Mouse (Mus musculus) embryo, embryonic 10.5 days (tissue): Measurements from ENCODE around the gene Hoxa3.

Experiments used
- DNase-seq: peaks from one replicate; pipeline ENCODE4 v3.0.0-alpha.2; 2015; ENCODE audit warnings: low spot score

The Hoxa3 gene

DNA sequence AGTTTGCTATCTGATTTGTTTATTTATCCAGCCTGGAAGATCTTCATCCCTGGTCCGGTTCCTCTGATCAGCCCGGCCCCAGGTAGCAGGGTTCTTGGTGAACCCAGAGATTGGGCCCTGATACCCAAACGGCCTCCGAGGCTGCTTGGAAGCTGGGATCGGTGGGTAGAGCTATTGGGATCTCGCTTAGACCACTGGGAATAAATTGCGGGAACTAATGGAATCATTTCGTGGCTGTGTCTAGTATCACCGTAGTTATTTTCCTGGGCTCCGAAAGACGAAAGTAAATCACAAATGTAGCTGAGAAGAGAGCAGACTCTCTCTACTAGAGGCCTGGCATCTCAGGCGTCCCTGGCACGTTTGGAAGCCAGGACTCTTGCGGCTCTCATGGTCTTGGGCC lies 7.9 kb downstream of the Hoxa3 start:
- DNase-seq, result no peak

GRCm38 (mm10) chr6:52204050-52204752 lies 8.9 kb downstream of the Hoxa3 start, which contains the start of gene Hoxa5:
Hoxa5 (minus strand) TSS chr6:52204587.
- peak; percentile 93 for DNase-seq

- no peak for DNase-seq
Measured at GRCm38 (mm10) chr6:52203371-52204049, 9.6 kb downstream of the Hoxa3 start.

DNA sequence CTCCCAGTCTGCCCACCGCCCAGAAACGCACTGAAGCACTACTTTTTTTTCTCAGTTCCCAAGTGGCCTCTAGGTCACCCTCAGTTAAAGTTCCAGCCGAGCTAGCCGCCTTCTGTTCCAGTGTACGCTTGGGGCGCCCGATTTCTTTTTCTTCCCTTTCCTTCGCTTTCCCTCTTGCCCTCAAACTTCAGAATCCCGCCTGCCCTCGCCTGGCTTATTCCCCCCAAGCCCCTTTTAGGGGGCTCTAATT lies 10.1 kb downstream of the Hoxa3 start:
- DNase-seq, result no peak

- no peak for DNase-seq
Measured at GRCm38 (mm10) chr6:52202362-52203120, 10.6 kb downstream of the Hoxa3 start.

GRCm38 (mm10) chr6:52201269-52201668 lies 11.9 kb downstream of the Hoxa3 start:
- no peak for DNase-seq

GRCm38 (mm10) chr6:52200751-52201250 lies 12.3 kb downstream of the Hoxa3 start:
- no peak for DNase-seq

GRCm38 (mm10) chr6:52200073-52200750 lies 12.9 kb downstream of the Hoxa3 start:
- no peak for DNase-seq

- peak; percentile 85 for DNase-seq
Measured at GRCm38 (mm10) chr6:52197271-52197670, 15.9 kb downstream of the Hoxa3 start.

GRCm38 (mm10) chr6:52196811-52197210 lies 16.3 kb downstream of the Hoxa3 start:
- DNase-seq, result no peak

- DNase-seq, result peak; percentile 84
Measured at GRCm38 (mm10) chr6:52194690-52195089, 18.4 kb downstream of the Hoxa3 start.

DNA sequence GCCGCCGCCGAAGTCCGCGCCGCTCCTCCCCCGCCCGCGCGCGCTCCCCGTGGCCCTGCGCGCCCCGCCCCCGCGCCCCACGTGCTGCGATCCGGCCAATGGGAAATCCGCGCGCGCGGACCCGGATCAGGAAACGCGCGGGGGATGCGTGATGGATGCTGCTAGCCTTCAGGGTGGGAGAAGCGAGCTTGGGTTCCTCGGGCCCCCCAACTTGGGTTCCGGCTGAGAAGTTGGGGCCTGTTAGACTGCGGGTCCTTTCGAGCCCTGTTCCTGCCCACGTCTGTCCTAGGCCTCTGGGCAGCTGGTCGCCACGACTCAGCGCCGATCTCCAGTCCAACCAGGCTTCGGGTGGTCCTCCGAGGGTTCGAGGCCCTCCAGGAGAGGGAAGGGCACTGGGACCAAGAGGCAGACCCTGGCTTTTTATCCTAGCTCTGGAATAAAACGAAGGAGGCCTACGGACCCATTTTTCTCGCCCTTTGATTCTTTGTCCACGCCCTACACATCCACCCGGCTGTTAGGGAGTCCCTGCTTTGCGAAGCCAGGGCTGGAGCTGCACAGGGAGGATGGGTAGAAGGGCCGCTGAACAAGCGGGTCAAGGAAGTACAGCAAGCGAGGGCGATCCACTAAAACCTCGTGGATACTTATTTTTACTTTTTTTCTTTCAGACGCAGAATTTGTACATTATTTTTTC lies 21.1 kb downstream of the Hoxa3 start:
- peak; percentile 90 for DNase-seq

GRCm38 (mm10) chr6:52190906-52191810 lies 22.0 kb downstream of the Hoxa3 start, which contains the start of gene Hoxa4:
Hoxa4 (minus strand) TSS chr6:52191753.
- DNase-seq, result peak; percentile 85

DNA sequence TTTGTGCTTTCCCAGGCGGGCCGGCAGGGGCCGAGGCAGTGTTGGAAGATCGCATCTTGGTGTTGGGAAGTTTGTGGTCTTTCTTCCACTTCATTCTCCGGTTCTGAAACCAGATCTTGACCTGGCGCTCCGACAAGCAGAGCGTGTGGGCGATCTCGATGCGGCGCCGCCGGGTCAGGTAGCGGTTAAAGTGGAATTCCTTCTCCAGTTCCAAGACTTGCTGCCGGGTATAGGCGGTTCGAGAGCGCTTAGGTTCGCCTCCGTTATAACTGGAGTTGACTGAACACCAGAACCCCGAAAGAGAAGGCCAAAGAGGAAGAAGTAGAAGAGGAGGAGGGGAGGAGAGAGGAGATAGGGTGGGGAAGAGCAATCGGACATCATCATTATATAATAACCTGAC lies 22.7 kb downstream of the Hoxa3 start:
- no peak for DNase-seq

DNA sequence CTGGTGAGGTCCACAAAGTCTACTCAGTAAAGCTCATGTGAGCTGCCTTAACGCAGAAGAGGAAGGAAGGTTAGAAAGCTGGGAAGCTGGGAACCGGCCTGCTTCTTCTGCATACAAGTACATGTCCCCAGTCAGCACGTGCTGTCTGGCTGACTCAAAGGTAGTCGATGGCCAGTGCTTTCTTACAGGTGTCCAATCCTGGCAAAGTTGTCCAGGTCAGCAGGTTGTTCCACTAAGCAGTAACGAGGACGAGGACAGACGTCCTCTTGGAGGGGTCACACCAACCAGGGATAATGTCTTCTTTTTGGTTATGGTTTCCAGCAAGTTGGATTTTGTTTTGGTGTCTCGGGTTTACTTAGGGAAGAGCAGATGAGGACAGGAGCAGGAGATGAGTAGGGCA lies 23.2 kb downstream of the Hoxa3 start:
- no peak for DNase-seq

- no peak for DNase-seq
Measured at GRCm38 (mm10) chr6:52189172-52189591, 24.0 kb downstream of the Hoxa3 start.

GRCm38 (mm10) chr6:52186500-52186899 lies 26.6 kb downstream of the Hoxa3 start:
- no peak for DNase-seq

DNA sequence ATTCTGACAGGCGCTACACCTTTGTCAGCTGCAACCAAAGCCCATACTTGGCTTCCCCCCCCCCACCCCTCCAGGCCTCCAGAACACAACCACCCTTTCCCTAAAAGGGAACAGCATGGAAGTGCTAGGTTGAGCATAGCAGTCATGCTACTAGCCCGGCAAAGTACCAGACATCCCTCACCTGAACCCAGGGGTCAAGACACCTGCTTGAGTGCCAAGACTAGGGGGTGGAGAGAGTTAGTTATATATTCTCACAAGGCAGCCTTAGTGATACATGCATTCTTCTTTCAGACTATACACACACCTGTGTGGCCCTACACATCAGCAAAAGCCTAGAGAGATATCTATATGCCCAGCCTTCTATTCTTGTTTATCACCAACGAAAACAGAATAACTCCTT lies 27.3 kb downstream of the Hoxa3 start:
- DNase-seq, result no peak

DNA sequence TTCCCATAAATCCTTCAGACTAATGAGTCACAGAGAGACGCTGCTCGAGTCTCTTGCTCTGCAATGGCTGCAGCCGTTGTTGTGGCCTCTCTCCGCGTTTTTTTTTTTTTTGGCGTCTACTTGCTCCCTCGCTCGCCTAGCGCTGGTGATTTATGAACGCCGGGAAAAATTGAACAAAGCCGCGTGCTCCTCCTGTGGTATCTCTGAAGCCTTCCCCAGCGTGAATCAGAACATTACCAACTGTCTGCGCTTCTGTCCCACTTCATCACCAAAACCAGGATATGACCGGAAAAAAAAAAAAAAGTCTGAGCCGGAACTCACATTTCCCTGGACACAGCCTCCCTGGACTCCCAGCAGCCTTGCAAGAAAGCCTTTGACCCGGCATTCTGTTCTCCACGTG lies 27.9 kb downstream of the Hoxa3 start:
- no peak for DNase-seq

DNA sequence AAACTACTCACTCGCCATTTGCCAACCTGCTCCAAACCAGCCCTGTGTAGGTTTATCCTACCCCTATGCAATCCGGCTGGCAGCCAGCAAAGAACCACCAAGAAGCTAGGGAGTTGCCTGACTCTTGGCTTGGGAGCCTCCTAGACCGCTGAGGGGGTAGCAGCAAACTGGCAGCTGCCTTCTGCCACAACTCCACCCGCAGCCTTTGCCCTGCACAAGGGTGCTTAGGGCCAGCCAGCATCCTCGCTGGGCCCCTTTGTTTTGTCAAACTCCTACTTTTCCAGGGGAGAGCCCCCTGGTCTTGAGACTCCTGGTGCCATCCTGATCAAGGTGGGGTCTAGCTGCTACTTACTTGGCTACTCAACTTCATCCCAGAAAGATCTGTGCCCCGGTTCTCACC lies 28.5 kb downstream of the Hoxa3 start:
- DNase-seq, result no peak
